Mouse (Mus musculus) lung, embryonic 14.5 days (tissue): Measurements from ENCODE around the gene Fam219a. TPM values are rescaled to one million over a fixed set of nuclear protein-coding genes. Genes with fewer than 3 reads are reported as not detected.

Source experiments
- ATAC-seq: fragments of 200-750 bp; cut with Nextera tagmentation; 2 replicates; pipeline ENCODE4 v1.8.0; 2017; ENCODE audit warnings: mild to moderate bottlenecking, moderate TSS enrichment, moderate library complexity; ENCODE audit not compliant: insufficient read depth
- DNase-seq: peaks from one replicate; pipeline ENCODE4 v3.0.0-alpha.2; 2015
- H3K27ac ChIP-seq: fragments of 300-500 bp; sonication (generic); 2 replicates; pipeline ENCODE4 v1.5.1; 2014; ENCODE audit warnings: low read depth, mild to moderate bottlenecking, moderate library complexity
- H3K27me3 ChIP-seq: fragments of 300-500 bp; sonication (generic); 2 replicates; pipeline ENCODE4 v1.6.1; 2014; ENCODE audit warnings: low read length, control low read depth; ENCODE audit not compliant: insufficient read depth
- H3K36me3 ChIP-seq: fragments of 300-500 bp; sonication (generic); 2 replicates; pipeline ENCODE4 v1.6.1; 2014; ENCODE audit warnings: control low read depth; ENCODE audit not compliant: insufficient read depth
- H3K4me1 ChIP-seq: fragments of 300-500 bp; sonication (generic); 2 replicates; pipeline ENCODE4 v1.6.1; 2014; ENCODE audit warnings: antibody characterized with exemption, control low read depth; ENCODE audit not compliant: insufficient read depth
- H3K4me2 ChIP-seq: fragments of 300-500 bp; sonication (generic); 2 replicates; pipeline ENCODE4 v1.6.1; 2014; ENCODE audit warnings: mild to moderate bottlenecking
- H3K4me3 ChIP-seq: fragments of 300-500 bp; sonication (generic); 2 replicates; pipeline ENCODE4 v1.5.1; 2014; ENCODE audit warnings: low read depth, low read length
- H3K9ac ChIP-seq: fragments of 300-500 bp; sonication (generic); 2 replicates; pipeline ENCODE4 v1.6.1; 2014
- H3K9me3 ChIP-seq: fragments of 300-500 bp; sonication (generic); 2 replicates; pipeline ENCODE4 v1.6.1; 2016; ENCODE audit warnings: low read depth, low read length, control low read depth
- CTCF ChIP-seq: IDR thresholded peaks from 2 replicates; pipeline ENCODE4 v1.5.1; 2016; ENCODE audit warnings: antibody characterized with exemption, low read depth
- WGBS: fragments of 180-500 bp; shearing (Covaris S2); extraction: QIAGEN DNeasy Blood & Tissue Kit; methylation state at CpG from one replicate; pipeline ENCODE4 v1.1.7; 2014; 5-methylcytosine and 5-hydroxymethylcytosine counted together
- polyA plus RNA-seq: library from polyadenylated mRNA; unstranded; fragments of >200 nt; fragmentation: Nextera tagmentation; extraction: Ambion mirVana; gene quantifications from 2 replicates; pipeline ENCODE4 v1.2.1, GENCODE M21; 2014

The Fam219a gene
- polyA plus RNA-seq, 1 experiment from 2014 or later = 2.0 TPM

DNA sequence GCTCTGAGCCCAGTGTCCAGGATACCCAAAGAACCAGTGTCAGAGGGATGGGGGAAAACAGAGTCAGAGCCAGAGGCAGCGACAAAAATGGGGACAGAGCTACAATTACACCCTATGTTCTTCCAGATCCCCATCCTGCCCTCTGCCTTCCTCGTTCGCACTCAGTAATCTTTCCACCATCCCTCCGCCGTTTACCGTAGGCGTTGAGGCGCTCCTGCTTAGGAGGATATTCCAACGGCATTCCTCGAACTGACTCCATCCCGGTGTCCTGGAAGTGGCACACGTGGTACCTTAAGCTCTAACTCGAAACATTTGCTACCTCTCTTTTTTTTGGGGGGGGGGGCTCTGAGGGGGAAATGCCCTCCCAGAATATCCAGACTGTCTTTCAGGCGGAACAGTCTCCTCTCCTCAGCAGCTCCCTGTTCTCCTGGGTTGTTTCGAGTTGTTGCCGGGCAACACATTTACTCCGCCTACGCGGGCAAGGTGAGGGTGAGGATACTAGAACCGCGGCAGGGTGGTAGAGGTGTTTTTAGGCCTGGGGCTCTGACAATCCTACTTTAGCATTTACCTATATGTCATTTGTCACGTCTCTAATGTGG, 61.9 kb downstream of the Fam219a start:
- Histone ChIP-seq H3K9me3 (no peaks in the 10 kb centered on the region), H3K27me3 (peaks cover 4% of the 10 kb centered on the region; the same call in 1 of the 2 replicates), H3K36me3 (no peaks in the 10 kb centered on the region), H3K9ac (peak overlapping the region; percentile 57), H3K4me3 (peak overlapping the region; percentile 50), H3K4me1 (peaks cover 3% of the 10 kb centered on the region; the same call in 1 of the 2 replicates), H3K27ac (no peak overlapping the region), H3K4me2 (peak overlapping the region; percentile 92)
- ATAC-seq = no peak
- WGBS = 4% methylated on average over 22 of the region's 22 CpGs
- peak; percentile 41 for DNase-seq
- TF ChIP-seq CTCF = no peak; the same call in 1 of the 2 replicates

DNA sequence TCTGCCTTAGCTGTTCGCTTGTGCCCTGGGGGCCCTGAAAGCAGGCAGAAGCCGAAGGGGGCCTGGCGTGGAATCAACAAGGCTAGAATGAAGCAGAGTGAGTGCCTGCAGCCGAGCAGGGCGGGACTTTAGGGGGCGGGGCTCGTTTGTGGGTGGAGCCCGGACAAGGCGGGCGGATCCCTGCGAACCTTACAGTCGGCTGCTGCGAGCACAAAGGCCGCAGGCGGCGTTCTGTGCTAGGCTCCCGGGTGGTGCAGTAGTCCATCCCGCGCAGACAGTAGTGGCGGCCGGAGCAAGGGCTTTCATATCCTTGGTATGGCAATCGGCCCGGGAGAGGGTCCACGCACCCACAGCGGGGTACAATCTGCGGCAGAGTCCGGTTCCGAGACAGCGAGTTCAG, 62.4 kb downstream of the Fam219a start:
- TF ChIP-seq CTCF = peak; percentile 30
- H3K27me3 ChIP-seq = peaks cover 4% of the 10 kb centered on the region
- H3K9me3 ChIP-seq = no peaks in the 10 kb centered on the region
- ATAC-seq = peak; percentile 70
- H3K9ac ChIP-seq = peak overlapping the region; percentile 57
- WGBS = under 1% methylated on average over 29 of the region's 29 CpGs
- peak overlapping the region; percentile 50 for H3K4me3 ChIP-seq
- peak overlapping the region; percentile 92 for H3K4me2 ChIP-seq
- H3K36me3 ChIP-seq = no peaks in the 10 kb centered on the region
- peaks cover 8% of the 10 kb centered on the region; the same call in 1 of the 2 replicates for H3K4me1 ChIP-seq
- DNase-seq = peak; percentile 93
- no peak overlapping the region for H3K27ac ChIP-seq

GRCm38 (mm10) chr4:41506156-41506555, 63.2 kb downstream of the Fam219a start:
- DNase-seq = peak; percentile 68
- H3K9ac ChIP-seq = no peak overlapping the region
- H3K9me3 ChIP-seq = no peaks in the 10 kb centered on the region
- H3K27ac ChIP-seq = no peak overlapping the region
- peak; percentile 61 for TF ChIP-seq CTCF
- no peak for ATAC-seq
- H3K4me2 ChIP-seq = peak overlapping the region; percentile 92
- H3K4me1 ChIP-seq = peaks cover 9% of the 10 kb centered on the region; the same call in 1 of the 2 replicates
- peaks cover 11% of the 10 kb centered on the region for H3K27me3 ChIP-seq
- H3K4me3 ChIP-seq = peak overlapping the region; percentile 50; the same call in 1 of the 2 replicates
- no peaks in the 10 kb centered on the region for H3K36me3 ChIP-seq
- 10% methylated on average over 13 of the region's 13 CpGs for WGBS

GRCm38 (mm10) chr4:41505131-41505551, 64.2 kb downstream of the Fam219a start:
- no peaks in the 10 kb centered on the region for H3K36me3 ChIP-seq
- H3K9me3 ChIP-seq = no peaks in the 10 kb centered on the region
- H3K27me3 ChIP-seq = peaks cover 21% of the 10 kb centered on the region
- H3K9ac ChIP-seq = no peak overlapping the region
- ATAC-seq (no peak), DNase-seq (no peak)
- H3K4me1 ChIP-seq = peaks cover 9% of the 10 kb centered on the region; the same call in 1 of the 2 replicates
- H3K4me3 ChIP-seq = no peak overlapping the region
- TF ChIP-seq CTCF = peak; percentile 37; the same call in 1 of the 2 replicates
- no peak overlapping the region for H3K27ac ChIP-seq
- no peak overlapping the region for H3K4me2 ChIP-seq
- WGBS = 58% methylated on average over 11 of the region's 11 CpGs

- H3K9ac ChIP-seq = no peak overlapping the region
- peaks cover 9% of the 10 kb centered on the region; the same call in 1 of the 2 replicates for H3K4me1 ChIP-seq
- 73% methylated on average over 5 of the region's 5 CpGs for WGBS
- ATAC-seq (no peak), DNase-seq (no peak)
- H3K4me2 ChIP-seq = no peak overlapping the region
- peak; percentile 19; the same call in 1 of the 2 replicates for TF ChIP-seq CTCF
- no peaks in the 10 kb centered on the region for H3K9me3 ChIP-seq
- H3K27me3 ChIP-seq = peaks cover 30% of the 10 kb centered on the region
- no peak overlapping the region for H3K27ac ChIP-seq
- no peaks in the 10 kb centered on the region for H3K36me3 ChIP-seq
- H3K4me3 ChIP-seq = no peak overlapping the region
Measured at GRCm38 (mm10) chr4:41504325-41504724, 65.0 kb downstream of the Fam219a start.

GRCm38 (mm10) chr4:41502986-41503412, 66.3 kb downstream of the Fam219a start, which contains the start of gene AI464131:
Gene AI464131, minus strand, starts transcription at chr4:41503076.
- Histone ChIP-seq H3K4me2 (peak within 1 kb of the TSS; percentile 76), H3K27ac (0 out of 2 replicates have a peak within 1 kb of the TSS, but pooled peaks have one; percentile 10), H3K4me3 (peak within 1 kb of the TSS; percentile 41), H3K9ac (peak within 1 kb of the TSS; percentile 35; the same call in 1 of the 2 replicates), H3K36me3 (no peaks in the 10 kb centered on the region), H3K4me1 (peaks cover 18% of the 10 kb centered on the region), H3K9me3 (no peaks in the 10 kb centered on the region), H3K27me3 (peaks cover 42% of the 10 kb centered on the region)
- under 1% methylated on average over 18 of the region's 18 CpGs for WGBS
- peak; percentile 45 for TF ChIP-seq CTCF
- ATAC-seq (peak; percentile 96), DNase-seq (peak; percentile 97)
